Mouse (Mus musculus): ENCODE data around the gene Gnas. TPM values are rescaled to one million over a fixed set of nuclear protein-coding genes. Genes with fewer than 3 reads are reported as not detected.

Gene Gnas
- polyA plus RNA-seq, 1 experiment, result 2,178 TPM

DNA sequence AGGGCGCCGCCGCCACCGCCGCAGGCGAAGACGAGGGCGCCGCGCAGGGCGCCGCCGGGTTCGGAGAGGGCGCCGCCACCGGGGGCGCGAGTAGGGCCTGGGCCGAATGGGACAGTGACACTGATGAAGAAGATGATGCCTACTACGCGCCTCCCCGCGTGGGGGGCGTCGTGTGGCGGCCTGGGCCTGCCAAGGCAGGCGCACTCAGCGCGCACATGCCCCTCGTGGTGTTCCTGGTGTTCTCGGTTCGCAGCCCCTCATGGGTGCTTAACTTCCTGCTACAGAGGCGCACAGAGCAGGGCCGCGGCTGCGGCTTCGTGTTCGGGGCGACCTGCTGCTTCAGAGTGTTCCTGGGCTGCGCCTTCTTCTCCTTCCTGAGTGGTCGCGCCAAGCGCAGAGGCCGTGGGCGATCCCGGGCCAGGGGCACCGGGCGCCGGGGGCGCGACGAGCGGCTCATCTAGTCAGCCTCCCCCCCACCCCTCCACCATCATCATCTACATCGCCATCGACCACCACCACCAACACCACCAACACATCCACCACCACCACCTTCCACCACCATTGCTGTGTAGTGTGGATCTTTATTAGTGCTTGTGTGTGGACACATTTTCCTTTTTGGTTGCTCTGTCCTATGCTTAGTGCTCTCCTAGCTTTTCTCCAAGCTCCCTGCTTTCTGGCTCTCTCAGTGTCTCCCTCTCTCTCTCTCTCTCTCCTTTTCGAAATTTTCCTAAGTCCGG is 45.0 kb downstream of the Gnas start:
- no peak for DNase-seq (ENCODE audit: low read depth)
- no peak for TF ChIP-seq CTCF (IDR thresholded peaks at IDR 0.05; ENCODE audit: borderline replicate concordance, extremely low read depth, insufficient read depth, insufficient read length)
- no peak for TF ChIP-seq POLR2A (IDR thresholded peaks at IDR 0.05; ENCODE audit: borderline replicate concordance, extremely low read depth, insufficient read depth, insufficient read length, poor library complexity, severe bottlenecking)

GRCm38 (mm10) chr2:174329663-174330615 is 45.8 kb downstream of the Gnas start:
- TF ChIP-seq CTCF (IDR thresholded peaks at IDR 0.05; ENCODE audit: borderline replicate concordance, extremely low read depth, insufficient read depth, insufficient read length) (no peak), POLR2A (IDR thresholded peaks at IDR 0.05; ENCODE audit: borderline replicate concordance, extremely low read depth, insufficient read depth, insufficient read length, poor library complexity, severe bottlenecking) (peak; percentile 37; the same call in 1 of the 2 replicates)

GRCm38 (mm10) chr2:174330616-174331191 is 46.6 kb downstream of the Gnas start:
- no peak for TF ChIP-seq POLR2A (IDR thresholded peaks at IDR 0.05; ENCODE audit: borderline replicate concordance, extremely low read depth, insufficient read depth, insufficient read length, poor library complexity, severe bottlenecking)
- no peak for TF ChIP-seq CTCF (IDR thresholded peaks at IDR 0.05; ENCODE audit: borderline replicate concordance, extremely low read depth, insufficient read depth, insufficient read length)
- DNase-seq (ENCODE audit: low read depth), result peak; percentile 83

More at GRCm38 (mm10) chr2:174329663-174330615, 45.8 kb downstream of the Gnas start:
- DNase-seq (ENCODE audit: low read depth), result peak; percentile 96

GRCm38 (mm10) chr2:174331282-174332030 is 47.3 kb downstream of the Gnas start:
- TF ChIP-seq POLR2A (IDR thresholded peaks at IDR 0.05; ENCODE audit: borderline replicate concordance, extremely low read depth, insufficient read depth, insufficient read length, poor library complexity, severe bottlenecking), result no peak
- no peak for TF ChIP-seq CTCF (IDR thresholded peaks at IDR 0.05; ENCODE audit: borderline replicate concordance, extremely low read depth, insufficient read depth, insufficient read length)
- DNase-seq (ENCODE audit: low read depth), result peak; percentile 57

GRCm38 (mm10) chr2:174333239-174333890 is 49.2 kb downstream of the Gnas start:
- DNase-seq (ENCODE audit: low read depth), result peak; percentile 40
- no peak for TF ChIP-seq CTCF (IDR thresholded peaks at IDR 0.05; ENCODE audit: borderline replicate concordance, extremely low read depth, insufficient read depth, insufficient read length)
- TF ChIP-seq POLR2A (IDR thresholded peaks at IDR 0.05; ENCODE audit: borderline replicate concordance, extremely low read depth, insufficient read depth, insufficient read length, poor library complexity, severe bottlenecking), result no peak

GRCm38 (mm10) chr2:174334415-174334814 is 50.3 kb downstream of the Gnas start:
- DNase-seq (ENCODE audit: low read depth), result no peak
- TF ChIP-seq CTCF (IDR thresholded peaks at IDR 0.05; ENCODE audit: borderline replicate concordance, extremely low read depth, insufficient read depth, insufficient read length) (no peak), POLR2A (IDR thresholded peaks at IDR 0.05; ENCODE audit: borderline replicate concordance, extremely low read depth, insufficient read depth, insufficient read length, poor library complexity, severe bottlenecking) (no peak)

DNA sequence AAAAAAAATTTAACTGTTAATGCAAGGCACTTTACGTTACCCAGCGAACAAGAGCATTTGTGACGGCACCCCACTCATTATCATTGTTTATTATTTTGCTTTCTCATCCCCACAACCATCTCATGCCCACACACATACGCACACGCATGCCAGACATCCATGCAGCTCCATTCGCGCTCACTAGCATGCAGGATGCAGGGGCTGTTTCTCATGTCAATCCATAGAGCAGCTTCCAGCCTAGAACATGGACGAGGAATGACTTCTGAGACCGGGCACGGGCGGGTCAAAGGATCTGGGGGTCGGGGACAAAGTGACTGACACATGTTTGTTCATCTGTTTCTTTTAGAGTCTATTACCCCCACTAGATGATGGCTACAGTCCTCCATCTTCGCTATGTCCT is 53.2 kb downstream of the Gnas start:
- TF ChIP-seq CTCF (IDR thresholded peaks at IDR 0.05; ENCODE audit: borderline replicate concordance, extremely low read depth, insufficient read depth, insufficient read length) (no peak), POLR2A (IDR thresholded peaks at IDR 0.05; ENCODE audit: borderline replicate concordance, extremely low read depth, insufficient read depth, insufficient read length, poor library complexity, severe bottlenecking) (no peak)
- DNase-seq (ENCODE audit: low read depth), result no peak

- DNase-seq (ENCODE audit: low read depth), result no peak
- TF ChIP-seq CTCF (IDR thresholded peaks at IDR 0.05; ENCODE audit: borderline replicate concordance, extremely low read depth, insufficient read depth, insufficient read length) (no peak), POLR2A (IDR thresholded peaks at IDR 0.05; ENCODE audit: borderline replicate concordance, extremely low read depth, insufficient read depth, insufficient read length, poor library complexity, severe bottlenecking) (no peak)
Measured at GRCm38 (mm10) chr2:174339701-174340100, 55.6 kb downstream of the Gnas start.

- DNase-seq (ENCODE audit: low read depth), result no peak
- TF ChIP-seq CTCF (IDR thresholded peaks at IDR 0.05; ENCODE audit: borderline replicate concordance, extremely low read depth, insufficient read depth, insufficient read length), result no peak
- no peak for TF ChIP-seq POLR2A (IDR thresholded peaks at IDR 0.05; ENCODE audit: borderline replicate concordance, extremely low read depth, insufficient read depth, insufficient read length, poor library complexity, severe bottlenecking)
Measured at GRCm38 (mm10) chr2:174340229-174340892, 56.2 kb downstream of the Gnas start.
